Mouse (Mus musculus): ENCODE measurements around the gene Vps26c. TPM values are rescaled to one million over a fixed set of nuclear protein-coding genes. Genes with fewer than 3 reads are reported as not detected.
A peak's percentile ranks its signal among the peaks of the same experiment; 100 is the strongest.

The Vps26c gene
- polyA plus RNA-seq, 1 experiment from 2014 or later = 52.7 TPM

- ATAC-seq (ENCODE audit: insufficient read depth, low FRiP score) = no peak
These were observed 29.6 kb upstream of the Vps26c start for GRCm38 (mm10) chr16:94556228-94556627.

GRCm38 (mm10) chr16:94555346-94555745 is 28.7 kb upstream of the Vps26c start:
- 71% methylated on average over 7 of the region's 7 CpGs for WGBS
- no peak overlapping the region for H3K9ac ChIP-seq (ENCODE audit: low read length)
- no peak overlapping the region for H3K27ac ChIP-seq (ENCODE audit: low read length)
- H3K4me2 ChIP-seq (ENCODE audit: low read depth, low read length) = no peak overlapping the region
- no peak overlapping the region for H3K4me3 ChIP-seq (replicated peaks; ENCODE audit: low read length)
- no peaks in the 10 kb centered on the region for H3K36me3 ChIP-seq (ENCODE audit: control insufficient read depth, insufficient read depth, low read length)
- H3K9me3 ChIP-seq (replicated peaks; ENCODE audit: control insufficient read depth, low read length) = no peaks in the 10 kb centered on the region
- H3K4me1 ChIP-seq (ENCODE audit: control insufficient read depth, insufficient read depth, low read length) = peaks cover 7% of the 10 kb centered on the region
- no peaks in the 10 kb centered on the region for H3K27me3 ChIP-seq (ENCODE audit: control insufficient read depth, insufficient read depth, low read length)
- no peak for ATAC-seq (ENCODE audit: insufficient read depth, low FRiP score)

More at GRCm38 (mm10) chr16:94556228-94556627, 29.6 kb upstream of the Vps26c start:
- H3K9me3 ChIP-seq (replicated peaks; ENCODE audit: control insufficient read depth, low read length) = no peaks in the 10 kb centered on the region
- H3K4me3 ChIP-seq (replicated peaks; ENCODE audit: low read length) = no peak overlapping the region
- 76% methylated on average over 5 of the region's 5 CpGs for WGBS
- H3K36me3 ChIP-seq (ENCODE audit: control insufficient read depth, insufficient read depth, low read length) = no peaks in the 10 kb centered on the region
- no peak overlapping the region for H3K4me2 ChIP-seq (ENCODE audit: low read depth, low read length)
- H3K27ac ChIP-seq (ENCODE audit: low read length) = no peak overlapping the region
- H3K9ac ChIP-seq (ENCODE audit: low read length) = no peak overlapping the region
- no peaks in the 10 kb centered on the region for H3K27me3 ChIP-seq (ENCODE audit: control insufficient read depth, insufficient read depth, low read length)
- peaks cover 7% of the 10 kb centered on the region for H3K4me1 ChIP-seq (ENCODE audit: control insufficient read depth, insufficient read depth, low read length)

GRCm38 (mm10) chr16:94551934-94552333 is 25.3 kb upstream of the Vps26c start:
- Histone ChIP-seq H3K4me3 (replicated peaks; ENCODE audit: low read length) (no peak overlapping the region), H3K4me2 (ENCODE audit: low read depth, low read length) (no peak overlapping the region), H3K27me3 (ENCODE audit: control insufficient read depth, insufficient read depth, low read length) (no peaks in the 10 kb centered on the region), H3K27ac (ENCODE audit: low read length) (no peak overlapping the region), H3K36me3 (ENCODE audit: control insufficient read depth, insufficient read depth, low read length) (no peaks in the 10 kb centered on the region), H3K4me1 (ENCODE audit: control insufficient read depth, insufficient read depth, low read length) (no peaks in the 10 kb centered on the region), H3K9ac (ENCODE audit: low read length) (no peak overlapping the region), H3K9me3 (replicated peaks; ENCODE audit: control insufficient read depth, low read length) (no peaks in the 10 kb centered on the region)
- ATAC-seq (ENCODE audit: insufficient read depth, low FRiP score) = no peak

- Histone ChIP-seq H3K4me2 (ENCODE audit: low read depth, low read length) (no peak overlapping the region), H3K9me3 (replicated peaks; ENCODE audit: control insufficient read depth, low read length) (no peaks in the 10 kb centered on the region), H3K9ac (ENCODE audit: low read length) (no peak overlapping the region), H3K36me3 (ENCODE audit: control insufficient read depth, insufficient read depth, low read length) (no peaks in the 10 kb centered on the region), H3K27me3 (ENCODE audit: control insufficient read depth, insufficient read depth, low read length) (no peaks in the 10 kb centered on the region), H3K4me1 (ENCODE audit: control insufficient read depth, insufficient read depth, low read length) (peaks cover 4% of the 10 kb centered on the region; the same call in 1 of the 2 replicates), H3K27ac (ENCODE audit: low read length) (no peak overlapping the region), H3K4me3 (replicated peaks; ENCODE audit: low read length) (no peak overlapping the region)
- no peak for ATAC-seq (ENCODE audit: insufficient read depth, low FRiP score)
- 68% methylated on average over 10 of the region's 10 CpGs for WGBS
These were observed 23.2 kb upstream of the Vps26c start for GRCm38 (mm10) chr16:94549813-94550212.

GRCm38 (mm10) chr16:94545781-94546562 is 19.3 kb upstream of the Vps26c start:
- ATAC-seq (ENCODE audit: insufficient read depth, low FRiP score) = no peak
- H3K27ac ChIP-seq (ENCODE audit: low read length) = no peak overlapping the region

GRCm38 (mm10) chr16:94544540-94545105 is 18.0 kb upstream of the Vps26c start:
- H3K27ac ChIP-seq (ENCODE audit: low read length) = no peak overlapping the region
- no peak overlapping the region for H3K4me2 ChIP-seq (ENCODE audit: low read depth, low read length)
- ATAC-seq (ENCODE audit: insufficient read depth, low FRiP score) = peak; percentile 66; the same call in 1 of the 2 replicates

More at GRCm38 (mm10) chr16:94545781-94546562, 19.3 kb upstream of the Vps26c start:
- no peak overlapping the region for H3K4me2 ChIP-seq (ENCODE audit: low read depth, low read length)
- no peaks in the 10 kb centered on the region for H3K9me3 ChIP-seq (replicated peaks; ENCODE audit: control insufficient read depth, low read length)
- no peaks in the 10 kb centered on the region for H3K27me3 ChIP-seq (ENCODE audit: control insufficient read depth, insufficient read depth, low read length)
- H3K4me3 ChIP-seq (replicated peaks; ENCODE audit: low read length) = no peak overlapping the region
- no peak overlapping the region for H3K9ac ChIP-seq (ENCODE audit: low read length)
- WGBS = 40% methylated on average over 8 of the region's 8 CpGs
- peaks cover 6% of the 10 kb centered on the region; the same call in 1 of the 2 replicates for H3K4me1 ChIP-seq (ENCODE audit: control insufficient read depth, insufficient read depth, low read length)
- H3K36me3 ChIP-seq (ENCODE audit: control insufficient read depth, insufficient read depth, low read length) = no peaks in the 10 kb centered on the region

GRCm38 (mm10) chr16:94542898-94543297 is 16.3 kb upstream of the Vps26c start:
- H3K4me2 ChIP-seq (ENCODE audit: low read depth, low read length) = no peak overlapping the region
- no peak overlapping the region for H3K9ac ChIP-seq (ENCODE audit: low read length)
- H3K36me3 ChIP-seq (ENCODE audit: control insufficient read depth, insufficient read depth, low read length) = no peaks in the 10 kb centered on the region
- no peaks in the 10 kb centered on the region for H3K9me3 ChIP-seq (replicated peaks; ENCODE audit: control insufficient read depth, low read length)
- ATAC-seq (ENCODE audit: insufficient read depth, low FRiP score) = no peak
- no peak overlapping the region for H3K4me3 ChIP-seq (replicated peaks; ENCODE audit: low read length)
- no peaks in the 10 kb centered on the region for H3K27me3 ChIP-seq (ENCODE audit: control insufficient read depth, insufficient read depth, low read length)
- H3K4me1 ChIP-seq (ENCODE audit: control insufficient read depth, insufficient read depth, low read length) = peaks cover 6% of the 10 kb centered on the region; the same call in 1 of the 2 replicates
- 90% methylated on average over 8 of the region's 8 CpGs for WGBS
- H3K27ac ChIP-seq (ENCODE audit: low read length) = no peak overlapping the region

More at GRCm38 (mm10) chr16:94544540-94545105, 18.0 kb upstream of the Vps26c start:
- Histone ChIP-seq H3K27me3 (ENCODE audit: control insufficient read depth, insufficient read depth, low read length) (no peaks in the 10 kb centered on the region), H3K4me3 (replicated peaks; ENCODE audit: low read length) (no peak overlapping the region), H3K36me3 (ENCODE audit: control insufficient read depth, insufficient read depth, low read length) (no peaks in the 10 kb centered on the region), H3K9me3 (replicated peaks; ENCODE audit: control insufficient read depth, low read length) (no peaks in the 10 kb centered on the region), H3K9ac (ENCODE audit: low read length) (no peak overlapping the region), H3K4me1 (ENCODE audit: control insufficient read depth, insufficient read depth, low read length) (peaks cover 6% of the 10 kb centered on the region; the same call in 1 of the 2 replicates)
- 37% methylated on average over 11 of the region's 11 CpGs for WGBS

- H3K9me3 ChIP-seq (replicated peaks; ENCODE audit: control insufficient read depth, low read length) = no peaks in the 10 kb centered on the region
- no peak overlapping the region for H3K9ac ChIP-seq (ENCODE audit: low read length)
- H3K27me3 ChIP-seq (ENCODE audit: control insufficient read depth, insufficient read depth, low read length) = no peaks in the 10 kb centered on the region
- H3K36me3 ChIP-seq (ENCODE audit: control insufficient read depth, insufficient read depth, low read length) = no peaks in the 10 kb centered on the region
- H3K27ac ChIP-seq (ENCODE audit: low read length) = no peak overlapping the region
- WGBS = 92% methylated on average over 9 of the region's 9 CpGs
- H3K4me3 ChIP-seq (replicated peaks; ENCODE audit: low read length) = no peak overlapping the region
- no peak overlapping the region for H3K4me2 ChIP-seq (ENCODE audit: low read depth, low read length)
- no peak for ATAC-seq (ENCODE audit: insufficient read depth, low FRiP score)
- peaks cover 10% of the 10 kb centered on the region for H3K4me1 ChIP-seq (ENCODE audit: control insufficient read depth, insufficient read depth, low read length)
These were observed 13.5 kb upstream of the Vps26c start for GRCm38 (mm10) chr16:94540140-94540539.

- Histone ChIP-seq H3K36me3 (ENCODE audit: control insufficient read depth, insufficient read depth, low read length) (no peaks in the 10 kb centered on the region), H3K4me2 (ENCODE audit: low read depth, low read length) (no peak overlapping the region), H3K9me3 (replicated peaks; ENCODE audit: control insufficient read depth, low read length) (no peaks in the 10 kb centered on the region), H3K9ac (ENCODE audit: low read length) (no peak overlapping the region), H3K27ac (ENCODE audit: low read length) (no peak overlapping the region), H3K27me3 (ENCODE audit: control insufficient read depth, insufficient read depth, low read length) (no peaks in the 10 kb centered on the region), H3K4me1 (ENCODE audit: control insufficient read depth, insufficient read depth, low read length) (peaks cover 4% of the 10 kb centered on the region; the same call in 1 of the 2 replicates), H3K4me3 (replicated peaks; ENCODE audit: low read length) (no peak overlapping the region)
- peak; percentile 82 for ATAC-seq (ENCODE audit: insufficient read depth, low FRiP score)
- 30% methylated on average over 9 of the region's 9 CpGs for WGBS
These were observed 10.5 kb upstream of the Vps26c start for GRCm38 (mm10) chr16:94537159-94537527.
